Mouse (Mus musculus): ENCODE measurements around the gene Rbm15. TPM values are rescaled to one million over a fixed set of nuclear protein-coding genes. Genes with fewer than 3 reads are reported as not detected.

Gene Rbm15
- total RNA-seq, 2 experiments from 2014 or later: 125 to 143 TPM

Other genes with a start within 250 kb of the Rbm15 start
- gene Kcna2, start 232.5 kb downstream of the Rbm15 start, total RNA-seq (2015; ENCODE audit: low replicate concordance): 2.1 and 2.5 TPM in 2 replicates
- gene Kcna2, start 232.5 kb downstream of the Rbm15 start, total RNA-seq (2017; ENCODE audit: low replicate concordance): 0.61 and 1.5 TPM in 2 replicates
- gene Kcna10, start 150.6 kb downstream of the Rbm15 start, total RNA-seq (2015; ENCODE audit: low replicate concordance): not detected in 2 replicates
- gene Kcna10, start 150.6 kb downstream of the Rbm15 start, total RNA-seq (2017; ENCODE audit: low replicate concordance): not detected in 2 replicates
- not detected in 2 replicates for gene Cym, start 111.9 kb downstream of the Rbm15 start, total RNA-seq (2015; ENCODE audit: low replicate concordance)
- gene Cym, start 111.9 kb downstream of the Rbm15 start, total RNA-seq (2017; ENCODE audit: low replicate concordance): not detected in 2 replicates
- gene A630076J17Rik, start 103.1 kb downstream of the Rbm15 start, total RNA-seq (2015; ENCODE audit: low replicate concordance): not detected in 2 replicates
- not detected in 2 replicates for gene A630076J17Rik, start 103.1 kb downstream of the Rbm15 start, total RNA-seq (2017; ENCODE audit: low replicate concordance)
- not detected in 2 replicates for gene Prok1, start 94.0 kb downstream of the Rbm15 start, total RNA-seq (2015; ENCODE audit: low replicate concordance)
- gene Prok1, start 94.0 kb downstream of the Rbm15 start, total RNA-seq (2017; ENCODE audit: low replicate concordance): not detected in 2 replicates
- gene Lamtor5, start 54.8 kb downstream of the Rbm15 start, total RNA-seq (2015; ENCODE audit: low replicate concordance): 57.0 and 58.4 TPM in 2 replicates
- gene Lamtor5, start 54.8 kb downstream of the Rbm15 start, total RNA-seq (2017; ENCODE audit: low replicate concordance): 10.3 and 20.0 TPM in 2 replicates
- 1.4 TPM in 1 of 2 replicates, not detected in the other for gene Slc16a4, start 42.4 kb downstream of the Rbm15 start, total RNA-seq (2015; ENCODE audit: low replicate concordance)
- 2.1 TPM in 1 of 2 replicates, not detected in the other for gene Slc16a4, start 42.4 kb downstream of the Rbm15 start, total RNA-seq (2017; ENCODE audit: low replicate concordance)
- gene Kcnc4, start 125.9 kb upstream of the Rbm15 start, total RNA-seq (2015; ENCODE audit: low replicate concordance): not detected in 2 replicates
- not detected in 2 replicates for gene Kcnc4, start 125.9 kb upstream of the Rbm15 start, total RNA-seq (2017; ENCODE audit: low replicate concordance)
- not detected in 2 replicates for gene Slc6a17, start 184.3 kb upstream of the Rbm15 start, total RNA-seq (2015; ENCODE audit: low replicate concordance)
- gene Slc6a17, start 184.3 kb upstream of the Rbm15 start, total RNA-seq (2017; ENCODE audit: low replicate concordance): not detected in 2 replicates
- not detected in 2 replicates for gene Ubl4b, start 221.4 kb upstream of the Rbm15 start, total RNA-seq (2015; ENCODE audit: low replicate concordance)
- gene Ubl4b, start 221.4 kb upstream of the Rbm15 start, total RNA-seq (2017; ENCODE audit: low replicate concordance): not detected in 2 replicates

Data from erythroid progenitor cell, adult 5-6 weeks (primary cell).